Mouse (Mus musculus) embryonic fibroblast, embryonic 13.5 days (primary cell): ENCODE results near the gene Dlg2.

Source experiments
- CTCF ChIP-seq: IDR thresholded peaks from 2 replicates; pipeline ENCODE4 v1.5.1; 2011; ENCODE audit warnings: mild to moderate bottlenecking, control low read depth, low read length, moderate library complexity, borderline replicate concordance; ENCODE audit not compliant: insufficient read depth
- POLR2A ChIP-seq: IDR thresholded peaks from 2 replicates; pipeline ENCODE4 v1.6.1; 2011; ENCODE audit warnings: low read depth, mild to moderate bottlenecking, control low read depth, low read length, moderate library complexity

DNA sequence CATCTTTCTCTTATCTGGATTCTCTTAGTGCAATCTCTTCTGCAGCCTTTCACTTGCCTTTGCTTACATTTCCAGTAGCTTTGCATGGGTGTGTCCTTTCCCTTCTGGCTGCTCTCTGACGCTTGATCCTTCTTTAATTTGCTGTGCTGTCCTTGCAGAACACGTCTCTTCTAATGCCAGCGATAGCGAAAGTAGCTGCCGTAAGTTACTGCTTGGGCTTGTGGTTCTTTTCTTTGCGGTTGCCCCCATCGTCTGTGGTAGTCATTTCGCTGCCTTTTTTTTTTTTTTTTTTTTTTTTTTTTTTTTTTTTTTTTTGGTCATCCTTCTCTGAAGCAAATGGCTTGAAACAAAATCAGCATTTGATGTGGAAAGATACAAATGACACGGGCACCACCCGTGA is 1944.0 kb downstream of the Dlg2 start:
- TF ChIP-seq CTCF (no peak), POLR2A (no peak)
